Mouse (Mus musculus) liver, embryonic 16.5 days (tissue): Measurements from ENCODE around the gene Mgmt. TPM values are rescaled to one million over a fixed set of nuclear protein-coding genes. Genes with fewer than 3 reads are reported as not detected.

Source experiments
- ATAC-seq: fragments of 200-750 bp; cut with Nextera tagmentation; 2 replicates; pipeline ENCODE4 v1.8.0; 2017; ENCODE audit warnings: low read depth, mild to moderate bottlenecking, moderate number of reproducible peaks, moderate library complexity
- H3K27ac ChIP-seq: fragments of 300-500 bp; sonication (generic); 2 replicates; pipeline ENCODE4 v1.5.1; 2014; ENCODE audit warnings: mild to moderate bottlenecking, low read length
- H3K27me3 ChIP-seq: fragments of 300-500 bp; sonication (generic); 2 replicates; pipeline ENCODE4 v1.6.1; 2014; ENCODE audit warnings: low read depth, low read length, mixed read lengths; ENCODE audit not compliant: control insufficient read depth, insufficient read depth
- H3K36me3 ChIP-seq: fragments of 300-500 bp; sonication (generic); 2 replicates; pipeline ENCODE4 v1.6.1; 2014; ENCODE audit warnings: mild to moderate bottlenecking; ENCODE audit not compliant: control insufficient read depth, insufficient read depth
- H3K4me1 ChIP-seq: fragments of 300-500 bp; sonication (generic); 2 replicates; pipeline ENCODE4 v1.6.1; 2014; ENCODE audit warnings: low read depth, low read length, mixed read lengths; ENCODE audit not compliant: control insufficient read depth
- H3K4me2 ChIP-seq: fragments of 300-500 bp; sonication (generic); 2 replicates; pipeline ENCODE4 v1.6.1; 2014; ENCODE audit warnings: low read depth, low read length, mixed read lengths
- H3K4me3 ChIP-seq: fragments of 300-500 bp; sonication (generic); 2 replicates; pipeline ENCODE4 v1.5.1; 2014; ENCODE audit warnings: low read depth, mild to moderate bottlenecking, low read length
- H3K9ac ChIP-seq: fragments of 300-500 bp; sonication (generic); 2 replicates; pipeline ENCODE4 v1.6.1; 2014; ENCODE audit warnings: low read depth, low read length
- H3K9me3 ChIP-seq: fragments of 300-500 bp; sonication (generic); replicated peaks from 2 replicates; pipeline ENCODE4 v1.6.1; 2016; ENCODE audit warnings: low read length; ENCODE audit not compliant: control insufficient read depth
- WGBS: fragments of 180-500 bp; shearing (Covaris S2); extraction: QIAGEN DNeasy Blood & Tissue Kit; methylation state at CpG from one replicate; pipeline ENCODE4 v1.1.7; 2014; ENCODE audit not compliant: insufficient replicate concordance; 5-methylcytosine and 5-hydroxymethylcytosine counted together
- polyA plus RNA-seq: library from polyadenylated mRNA; unstranded; fragments of >200 nt; fragmentation: Nextera tagmentation; extraction: Ambion mirVana; gene quantifications from 2 replicates; pipeline ENCODE4 v1.2.1, GENCODE M21; 2015

The Mgmt gene
- polyA plus RNA-seq, 1 experiment from 2014 or later: 3.2 TPM

DNA sequence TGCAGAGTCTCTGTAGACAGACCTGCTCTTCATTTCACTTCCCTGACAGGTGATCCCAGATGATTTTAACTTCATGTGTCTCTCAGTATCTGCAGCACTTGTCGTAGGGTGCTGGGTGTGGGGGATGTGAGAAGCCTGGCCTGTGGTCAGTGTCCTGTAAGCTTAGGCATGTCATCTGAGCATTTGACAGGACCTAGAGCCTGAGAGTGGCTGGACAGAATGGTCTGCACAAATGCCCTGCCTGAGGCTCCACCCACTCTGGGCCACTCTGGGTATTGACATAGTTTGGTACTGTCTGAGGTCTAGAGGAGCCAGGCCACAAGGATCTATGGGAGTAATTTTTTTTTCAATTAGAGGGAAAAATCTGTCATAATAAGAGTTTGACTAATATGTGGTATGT is 942 bp downstream of the Mgmt start:
- no peak overlapping the region for H3K27ac ChIP-seq
- WGBS: 63% methylated on average over 1 of the region's 1 CpGs
- H3K4me1 ChIP-seq: peaks cover 11% of the 10 kb centered on the region
- peak overlapping the region; percentile 69; the same call in 1 of the 2 replicates for H3K4me2 ChIP-seq
- no peak overlapping the region for H3K9ac ChIP-seq
- no peak overlapping the region for H3K4me3 ChIP-seq
- H3K27me3 ChIP-seq: no peaks in the 10 kb centered on the region
- no peak for ATAC-seq
- H3K36me3 ChIP-seq: no peaks in the 10 kb centered on the region
- no peaks in the 10 kb centered on the region for H3K9me3 ChIP-seq

DNA sequence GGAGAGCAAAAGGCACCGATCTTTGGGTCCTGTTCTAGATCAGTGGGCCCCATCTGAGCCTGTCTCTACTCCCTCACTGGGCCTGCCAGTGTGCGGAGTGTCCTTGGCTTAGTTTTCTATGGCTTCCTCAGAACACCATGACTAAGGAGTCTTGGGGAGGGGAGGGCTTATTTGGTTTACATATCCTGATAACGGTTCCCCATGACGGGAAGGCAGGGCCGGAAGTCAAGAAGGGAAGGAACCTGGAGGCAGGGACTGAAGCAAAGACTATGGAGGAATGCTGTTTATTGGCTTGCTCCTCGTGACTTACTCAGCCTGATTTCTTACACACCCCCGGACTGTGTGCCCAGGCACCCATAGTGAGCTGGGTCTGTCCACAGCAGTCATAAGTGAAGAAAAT is 1.4 kb downstream of the Mgmt start:
- peaks cover 11% of the 10 kb centered on the region for H3K4me1 ChIP-seq
- no peak overlapping the region for H3K27ac ChIP-seq
- WGBS: 62% methylated on average over 7 of the region's 7 CpGs
- H3K9me3 ChIP-seq: no peaks in the 10 kb centered on the region
- no peak overlapping the region for H3K9ac ChIP-seq
- no peaks in the 10 kb centered on the region for H3K27me3 ChIP-seq
- H3K4me3 ChIP-seq: no peak overlapping the region
- no peaks in the 10 kb centered on the region for H3K36me3 ChIP-seq
- no peak for ATAC-seq
- H3K4me2 ChIP-seq: no peak overlapping the region

DNA sequence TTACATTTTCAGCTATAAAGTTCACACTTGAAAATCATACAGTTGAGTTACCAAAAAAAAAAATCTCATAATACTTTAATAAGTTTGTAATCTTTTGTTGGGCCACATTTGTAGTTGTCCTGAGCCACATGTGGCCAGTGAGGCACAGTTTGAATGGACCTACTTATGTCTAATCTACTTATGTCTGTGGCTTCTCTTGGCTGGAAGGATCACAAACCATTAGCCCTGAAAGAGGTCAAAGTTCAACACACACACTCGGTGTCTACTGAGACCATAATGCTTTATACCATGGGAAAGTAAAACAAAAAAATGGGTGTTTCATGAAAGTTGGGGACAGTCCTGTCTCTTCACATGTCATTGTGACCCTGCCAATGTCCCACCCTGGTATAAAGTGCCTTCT is 3.1 kb downstream of the Mgmt start:
- H3K9me3 ChIP-seq: no peaks in the 10 kb centered on the region
- no peaks in the 10 kb centered on the region for H3K36me3 ChIP-seq
- H3K27ac ChIP-seq: no peak overlapping the region
- WGBS: 59% methylated on average over 1 of the region's 1 CpGs
- no peak overlapping the region for H3K4me3 ChIP-seq
- no peak overlapping the region for H3K4me2 ChIP-seq
- no peak for ATAC-seq
- H3K4me1 ChIP-seq: peaks cover 11% of the 10 kb centered on the region
- no peaks in the 10 kb centered on the region for H3K27me3 ChIP-seq
- no peak overlapping the region for H3K9ac ChIP-seq

DNA sequence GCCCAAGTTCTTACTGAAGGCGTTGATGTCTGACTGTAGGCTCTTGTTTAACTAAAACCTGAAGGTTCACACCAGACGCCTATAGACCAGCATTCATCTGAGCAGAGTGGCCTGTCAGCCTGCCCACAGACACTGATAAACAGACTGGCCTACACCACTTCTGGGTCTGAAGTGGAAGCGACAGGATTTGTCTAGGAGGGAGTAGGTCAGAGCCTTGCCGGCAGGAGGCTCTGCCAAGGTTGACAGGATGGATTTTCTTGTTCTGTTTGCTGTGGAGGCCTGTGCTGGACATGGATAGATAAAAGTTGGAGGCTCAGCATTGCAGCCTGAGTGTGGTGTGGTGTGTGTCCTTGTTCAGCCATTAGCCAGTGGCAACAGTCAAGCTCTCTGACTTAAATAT is 3.6 kb downstream of the Mgmt start:
- Histone ChIP-seq H3K4me1 (peaks cover 11% of the 10 kb centered on the region), H3K27me3 (no peaks in the 10 kb centered on the region), H3K4me3 (no peak overlapping the region), H3K27ac (no peak overlapping the region), H3K4me2 (no peak overlapping the region), H3K36me3 (no peaks in the 10 kb centered on the region), H3K9ac (no peak overlapping the region), H3K9me3 (no peaks in the 10 kb centered on the region)
- ATAC-seq: no peak
- WGBS: 42% methylated on average over 4 of the region's 4 CpGs

DNA sequence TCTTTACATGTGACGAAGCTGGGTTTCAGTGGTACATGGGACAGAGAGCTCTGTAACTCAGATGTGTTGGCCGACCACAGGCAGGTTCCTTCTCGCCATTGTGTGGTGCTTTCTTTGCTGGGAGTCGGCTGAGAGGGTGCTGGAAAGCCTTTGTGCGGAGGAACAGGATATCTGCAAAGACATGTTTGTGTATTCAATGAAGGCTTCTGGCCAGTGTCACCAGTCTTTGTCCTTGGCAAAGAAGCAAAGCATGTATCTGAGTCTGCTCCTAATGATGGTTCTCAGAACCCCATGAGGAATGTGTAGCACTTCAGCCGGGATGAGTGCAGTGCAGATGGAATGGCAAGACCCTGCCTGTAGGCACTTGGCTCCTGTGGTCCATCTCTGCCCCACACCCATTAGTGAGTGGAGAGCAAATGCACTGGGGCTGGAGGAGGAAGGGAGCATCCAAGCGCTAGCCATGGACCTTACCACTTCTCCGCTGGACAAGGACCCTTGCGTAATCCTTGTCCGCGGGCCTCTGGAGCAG is 14.3 kb downstream of the Mgmt start:
- no peaks in the 10 kb centered on the region for H3K36me3 ChIP-seq
- H3K9me3 ChIP-seq: no peaks in the 10 kb centered on the region
- 80% methylated on average over 11 of the region's 11 CpGs for WGBS
- no peak overlapping the region for H3K4me3 ChIP-seq
- no peak overlapping the region for H3K9ac ChIP-seq
- ATAC-seq: no peak
- no peaks in the 10 kb centered on the region for H3K4me1 ChIP-seq
- no peak overlapping the region for H3K27ac ChIP-seq
- no peaks in the 10 kb centered on the region for H3K27me3 ChIP-seq
- H3K4me2 ChIP-seq: no peak overlapping the region

DNA sequence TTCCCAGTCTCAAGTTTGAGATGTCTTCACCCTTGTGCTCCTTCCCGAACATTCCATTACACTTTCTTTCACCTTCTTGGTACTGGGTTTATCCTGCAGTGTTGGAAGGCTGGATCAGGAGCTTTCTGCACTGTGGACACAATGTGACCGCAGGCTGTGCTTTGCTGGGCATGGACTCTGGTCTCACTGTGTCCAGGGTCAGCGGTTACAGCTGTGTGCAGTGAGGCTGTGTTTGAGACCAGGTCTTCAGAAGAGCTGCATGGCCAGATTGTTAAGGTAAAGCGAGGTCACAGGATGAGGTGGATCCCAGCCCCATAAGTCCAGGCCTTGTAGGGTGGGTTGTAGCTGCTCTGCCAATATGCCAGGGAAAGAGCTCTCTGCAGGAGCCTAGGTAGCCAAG is 18.5 kb downstream of the Mgmt start:
- H3K4me3 ChIP-seq: no peak overlapping the region
- 56% methylated on average over 4 of the region's 4 CpGs for WGBS
- no peaks in the 10 kb centered on the region for H3K4me1 ChIP-seq
- H3K9ac ChIP-seq: no peak overlapping the region
- ATAC-seq: peak; percentile 77
- H3K36me3 ChIP-seq: no peaks in the 10 kb centered on the region
- H3K27me3 ChIP-seq: no peaks in the 10 kb centered on the region
- no peak overlapping the region for H3K4me2 ChIP-seq
- no peaks in the 10 kb centered on the region for H3K9me3 ChIP-seq
- H3K27ac ChIP-seq: no peak overlapping the region

DNA sequence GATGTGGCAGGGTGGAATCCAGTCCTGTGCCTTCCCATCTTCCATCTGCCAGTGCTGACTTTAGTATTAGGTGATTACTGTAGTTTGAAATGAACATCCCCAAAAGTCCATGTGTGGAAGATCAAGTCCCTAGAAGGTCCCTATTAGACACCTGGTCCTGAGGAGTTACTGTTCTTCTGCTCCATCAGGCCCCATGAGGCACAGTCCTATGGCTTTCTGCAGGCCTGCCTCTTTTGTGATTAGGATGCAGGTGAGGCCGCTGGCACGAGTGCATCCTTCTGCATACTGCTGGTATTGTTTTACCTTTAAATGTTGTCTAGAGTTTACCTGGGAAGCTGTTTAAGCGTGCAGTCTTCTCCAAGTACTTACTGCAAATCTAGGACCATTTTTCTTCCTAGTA is 21.6 kb downstream of the Mgmt start:
- H3K4me1 ChIP-seq: no peaks in the 10 kb centered on the region
- H3K4me2 ChIP-seq: no peak overlapping the region
- WGBS: 54% methylated on average over 3 of the region's 3 CpGs
- no peak overlapping the region for H3K9ac ChIP-seq
- H3K27me3 ChIP-seq: no peaks in the 10 kb centered on the region
- H3K4me3 ChIP-seq: no peak overlapping the region
- no peaks in the 10 kb centered on the region for H3K36me3 ChIP-seq
- ATAC-seq: no peak
- no peaks in the 10 kb centered on the region for H3K9me3 ChIP-seq
- H3K27ac ChIP-seq: no peak overlapping the region

DNA sequence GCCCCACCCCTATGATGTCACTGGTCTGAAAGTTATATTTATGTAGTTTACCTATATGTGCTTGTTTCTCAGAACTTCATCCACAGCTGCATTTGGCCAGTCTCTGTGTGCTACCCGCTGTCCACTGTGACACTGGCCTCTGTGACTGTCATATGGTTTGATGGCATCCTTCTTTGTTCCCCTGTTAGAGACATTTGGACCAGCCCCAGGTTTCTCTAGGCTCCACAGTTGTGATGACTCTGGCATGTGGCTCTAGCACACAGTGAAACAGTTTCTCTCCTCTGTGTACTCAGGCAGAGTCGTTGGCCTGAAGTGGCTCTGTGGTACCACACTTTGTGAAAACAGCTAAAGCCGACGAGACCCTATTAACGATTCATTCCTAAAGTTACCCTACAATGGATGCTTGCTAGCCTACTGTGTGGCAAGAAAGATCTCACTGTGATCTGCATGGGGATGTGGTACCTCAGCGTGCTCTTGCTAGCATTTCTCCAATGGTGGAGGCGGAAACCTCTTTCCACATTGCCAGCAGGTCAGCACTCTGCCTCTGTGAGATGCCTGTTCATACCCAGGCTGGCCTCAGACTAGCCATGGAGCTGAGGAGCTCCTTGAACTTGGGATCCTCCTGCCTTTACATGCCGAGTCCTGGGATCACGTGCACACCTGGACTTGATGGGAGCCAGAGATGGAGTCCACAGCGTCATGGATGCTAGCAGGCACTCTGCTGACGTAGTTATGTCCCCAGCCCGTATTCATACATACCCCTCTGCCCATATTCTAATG is 26.8 kb downstream of the Mgmt start:
- no peaks in the 10 kb centered on the region for H3K27me3 ChIP-seq
- no peak overlapping the region for H3K9ac ChIP-seq
- no peaks in the 10 kb centered on the region for H3K9me3 ChIP-seq
- ATAC-seq: no peak
- WGBS: 73% methylated on average over 12 of the region's 12 CpGs
- no peak overlapping the region for H3K4me2 ChIP-seq
- H3K36me3 ChIP-seq: no peaks in the 10 kb centered on the region
- no peak overlapping the region for H3K4me3 ChIP-seq
- H3K4me1 ChIP-seq: no peaks in the 10 kb centered on the region
- H3K27ac ChIP-seq: no peak overlapping the region

DNA sequence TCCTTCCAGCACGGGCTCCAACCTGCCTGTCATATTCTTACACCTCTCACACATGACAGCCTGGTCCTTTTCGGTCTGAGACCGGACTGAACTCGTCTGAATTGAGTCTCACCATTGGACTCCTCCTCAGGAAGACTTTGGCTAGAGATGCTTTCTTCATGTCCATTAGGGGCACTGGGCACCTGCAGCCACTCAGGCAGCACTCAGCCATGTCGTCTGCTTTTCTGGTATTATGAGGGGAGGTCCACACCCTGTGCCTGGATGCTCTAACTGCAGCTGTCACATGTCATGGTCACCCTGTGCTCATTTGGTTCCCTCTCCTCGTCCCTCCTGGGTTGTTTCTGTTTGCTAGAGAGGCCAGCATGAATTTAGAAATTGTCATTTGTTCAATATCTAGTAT is 27.8 kb downstream of the Mgmt start:
- Histone ChIP-seq H3K4me1 (no peaks in the 10 kb centered on the region), H3K9me3 (no peaks in the 10 kb centered on the region), H3K36me3 (no peaks in the 10 kb centered on the region), H3K4me3 (no peak overlapping the region), H3K4me2 (no peak overlapping the region), H3K9ac (no peak overlapping the region), H3K27me3 (no peaks in the 10 kb centered on the region), H3K27ac (no peak overlapping the region)
- ATAC-seq: no peak
- 60% methylated on average over 6 of the region's 6 CpGs for WGBS
